Mouse (Mus musculus) hindbrain, embryonic 15.5 days (tissue): Measurements from ENCODE around the gene Aurkb. TPM values are rescaled to one million over a fixed set of nuclear protein-coding genes. Genes with fewer than 3 reads are reported as not detected.

Source experiments
- ATAC-seq: fragments of 200-750 bp; cut with Nextera tagmentation; 2 replicates; pipeline ENCODE4 v1.8.0; 2017; ENCODE audit warnings: low read depth, moderate number of reproducible peaks, moderate TSS enrichment; ENCODE audit not compliant: low FRiP score
- H3K27ac ChIP-seq: fragments of 300-500 bp; sonication (generic); replicated peaks from 2 replicates; pipeline ENCODE4 v1.5.1; 2015; ENCODE audit warnings: mild to moderate bottlenecking, inconsistent platforms
- H3K27me3 ChIP-seq: fragments of 300-500 bp; sonication (generic); 2 replicates; pipeline ENCODE4 v1.6.1; 2015; ENCODE audit warnings: control low read depth, inconsistent platforms
- H3K36me3 ChIP-seq: fragments of 300-500 bp; sonication (generic); 2 replicates; pipeline ENCODE4 v1.6.1; 2015; ENCODE audit warnings: control low read depth, inconsistent platforms
- H3K4me1 ChIP-seq: fragments of 300-500 bp; sonication (generic); replicated peaks from 2 replicates; pipeline ENCODE4 v1.6.1; 2015; ENCODE audit warnings: control low read depth, inconsistent platforms
- H3K4me2 ChIP-seq: fragments of 300-500 bp; sonication (generic); 2 replicates; pipeline ENCODE4 v1.6.1; 2015; ENCODE audit warnings: moderate library complexity, mild to moderate bottlenecking, inconsistent platforms
- H3K4me3 ChIP-seq: fragments of 300-500 bp; sonication (generic); 2 replicates; pipeline ENCODE4 v1.5.1; 2015; ENCODE audit warnings: mild to moderate bottlenecking, inconsistent platforms
- H3K9ac ChIP-seq: fragments of 300-500 bp; sonication (generic); 2 replicates; pipeline ENCODE4 v1.6.1; 2015; ENCODE audit warnings: inconsistent platforms
- H3K9me3 ChIP-seq: fragments of 300-500 bp; sonication (generic); 2 replicates; pipeline ENCODE4 v1.6.1; 2016; ENCODE audit warnings: control low read depth, inconsistent platforms
- WGBS: fragments of 180-500 bp; shearing (Covaris S2); methylation state at CpG from one replicate; pipeline ENCODE4 v1.1.7; 2015; 5-methylcytosine and 5-hydroxymethylcytosine counted together
- polyA plus RNA-seq: library from polyadenylated mRNA; unstranded; fragments of >200 nt; fragmentation: Nextera tagmentation; extraction: Ambion mirVana; gene quantifications from 2 replicates; pipeline ENCODE4 v1.2.1, GENCODE M21; 2015

The Aurkb gene
- polyA plus RNA-seq, 1 experiment from 2014 or later: 28.6 TPM

DNA sequence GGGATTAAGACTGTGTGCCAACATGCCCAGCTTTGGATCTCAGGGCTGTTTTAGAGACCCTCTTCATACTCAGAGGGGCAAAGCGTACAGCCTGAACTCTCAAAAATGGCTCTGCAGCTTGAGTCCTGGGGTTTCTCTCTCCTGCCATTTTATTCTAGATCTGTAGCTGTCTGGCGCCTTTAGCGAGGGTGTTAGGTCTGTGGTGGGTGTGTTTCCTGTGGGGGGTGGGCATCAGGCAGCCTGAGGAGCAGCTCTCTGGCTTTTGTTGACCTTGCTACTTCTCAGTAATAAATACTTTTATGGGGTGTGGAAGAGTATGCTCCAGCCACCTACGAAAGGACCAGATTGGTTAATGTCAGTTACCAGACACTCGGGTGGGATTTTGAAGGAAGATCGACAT is 32.6 kb downstream of the Aurkb start:
- no peaks in the 10 kb centered on the region for H3K36me3 ChIP-seq
- no peaks in the 10 kb centered on the region for H3K27me3 ChIP-seq
- H3K4me1 ChIP-seq: peaks cover 9% of the 10 kb centered on the region
- ATAC-seq: no peak
- H3K9me3 ChIP-seq: no peaks in the 10 kb centered on the region
- H3K4me2 ChIP-seq: no peak overlapping the region
- no peak overlapping the region for H3K27ac ChIP-seq
- no peak overlapping the region for H3K9ac ChIP-seq
- 83% methylated on average over 6 of the region's 6 CpGs for WGBS
- no peak overlapping the region for H3K4me3 ChIP-seq

GRCm38 (mm10) chr11:69078805-69079438 is 33.5 kb downstream of the Aurkb start:
- H3K9me3 ChIP-seq: no peaks in the 10 kb centered on the region
- no peak overlapping the region for H3K9ac ChIP-seq
- H3K36me3 ChIP-seq: no peaks in the 10 kb centered on the region
- H3K27ac ChIP-seq: no peak overlapping the region
- no peaks in the 10 kb centered on the region for H3K27me3 ChIP-seq
- peaks cover 8% of the 10 kb centered on the region for H3K4me1 ChIP-seq
- no peak for ATAC-seq
- H3K4me2 ChIP-seq: no peak overlapping the region
- 76% methylated on average over 5 of the region's 5 CpGs for WGBS
- no peak overlapping the region for H3K4me3 ChIP-seq

DNA sequence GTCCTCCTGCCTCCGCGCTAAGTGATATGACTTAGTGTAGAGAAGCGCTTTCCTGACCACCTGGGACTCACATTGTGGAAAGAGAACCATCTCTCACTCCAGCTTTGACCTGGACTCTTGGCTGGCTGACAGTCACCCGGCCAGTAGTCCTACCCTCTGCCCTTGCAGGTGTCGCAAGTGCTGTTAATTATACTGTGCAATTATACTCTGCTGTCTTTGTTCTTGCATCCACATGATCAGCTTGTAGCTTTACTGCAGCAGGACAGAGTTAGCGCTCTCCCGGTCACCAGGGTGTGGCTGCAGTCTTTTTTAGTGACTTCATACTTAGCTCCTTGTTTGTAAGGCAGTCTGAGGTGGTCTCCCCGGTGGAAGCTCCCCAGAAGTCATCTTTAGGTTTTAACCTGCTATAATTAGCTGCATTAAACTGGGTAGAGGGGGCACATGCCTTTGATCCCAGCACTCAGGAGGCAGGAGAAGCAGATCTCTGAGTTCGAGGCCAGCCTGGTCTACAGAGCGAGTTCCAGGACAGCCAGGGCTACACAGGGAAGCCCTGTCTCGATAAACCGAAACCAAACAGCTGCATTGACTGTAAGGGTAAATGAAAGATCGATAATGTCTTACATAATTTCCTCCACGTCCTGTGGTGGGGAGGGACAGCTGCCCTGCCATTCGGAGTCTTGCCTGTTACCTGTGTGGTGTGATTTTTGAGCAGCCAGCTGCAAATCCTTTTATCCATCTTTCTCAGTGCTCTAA is 34.8 kb downstream of the Aurkb start:
- no peak overlapping the region for H3K9ac ChIP-seq
- H3K4me3 ChIP-seq: no peak overlapping the region
- WGBS: 88% methylated on average over 15 of the region's 15 CpGs
- no peaks in the 10 kb centered on the region for H3K27me3 ChIP-seq
- H3K4me2 ChIP-seq: no peak overlapping the region
- H3K4me1 ChIP-seq: no peaks in the 10 kb centered on the region
- no peak for ATAC-seq
- no peaks in the 10 kb centered on the region for H3K36me3 ChIP-seq
- no peaks in the 10 kb centered on the region for H3K9me3 ChIP-seq
- H3K27ac ChIP-seq: no peak overlapping the region

DNA sequence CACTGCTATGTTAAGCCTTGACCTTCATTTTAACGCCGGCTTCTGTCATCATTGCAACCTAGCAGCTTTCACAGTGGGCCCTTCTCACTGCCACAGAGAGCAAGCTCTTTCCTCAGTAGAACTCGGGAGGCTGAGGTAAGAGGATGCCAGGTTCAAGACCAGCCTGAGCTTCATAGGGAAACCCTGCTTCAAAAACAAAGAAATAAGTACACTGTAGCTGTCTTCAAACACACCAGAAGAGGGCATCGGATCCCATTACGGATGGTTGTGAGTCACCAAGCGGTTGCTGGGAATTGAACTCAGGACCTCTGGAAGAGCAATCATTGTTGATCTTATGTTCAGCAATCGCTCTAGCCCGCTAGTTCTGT is 35.4 kb downstream of the Aurkb start:
- ATAC-seq: no peak

GRCm38 (mm10) chr11:69081613-69082012 is 36.2 kb downstream of the Aurkb start:
- no peak for ATAC-seq
- no peaks in the 10 kb centered on the region for H3K36me3 ChIP-seq
- H3K27ac ChIP-seq: no peak overlapping the region
- H3K9ac ChIP-seq: no peak overlapping the region
- H3K4me2 ChIP-seq: no peak overlapping the region
- H3K4me1 ChIP-seq: no peaks in the 10 kb centered on the region
- H3K9me3 ChIP-seq: no peaks in the 10 kb centered on the region
- H3K27me3 ChIP-seq: no peaks in the 10 kb centered on the region
- H3K4me3 ChIP-seq: no peak overlapping the region
- 89% methylated on average over 7 of the region's 7 CpGs for WGBS

More for the DNA sequence above, 35.4 kb downstream of the Aurkb start:
- no peaks in the 10 kb centered on the region for H3K9me3 ChIP-seq
- 90% methylated on average over 8 of the region's 8 CpGs for WGBS
- H3K36me3 ChIP-seq: no peaks in the 10 kb centered on the region
- H3K4me3 ChIP-seq: no peak overlapping the region
- H3K4me1 ChIP-seq: no peaks in the 10 kb centered on the region
- no peak overlapping the region for H3K9ac ChIP-seq
- H3K27me3 ChIP-seq: no peaks in the 10 kb centered on the region
- H3K27ac ChIP-seq: no peak overlapping the region
- no peak overlapping the region for H3K4me2 ChIP-seq

- WGBS: 63% methylated on average over 6 of the region's 6 CpGs
Observed at GRCm38 (mm10) chr11:69085608-69086007, 40.2 kb downstream of the Aurkb start.

DNA sequence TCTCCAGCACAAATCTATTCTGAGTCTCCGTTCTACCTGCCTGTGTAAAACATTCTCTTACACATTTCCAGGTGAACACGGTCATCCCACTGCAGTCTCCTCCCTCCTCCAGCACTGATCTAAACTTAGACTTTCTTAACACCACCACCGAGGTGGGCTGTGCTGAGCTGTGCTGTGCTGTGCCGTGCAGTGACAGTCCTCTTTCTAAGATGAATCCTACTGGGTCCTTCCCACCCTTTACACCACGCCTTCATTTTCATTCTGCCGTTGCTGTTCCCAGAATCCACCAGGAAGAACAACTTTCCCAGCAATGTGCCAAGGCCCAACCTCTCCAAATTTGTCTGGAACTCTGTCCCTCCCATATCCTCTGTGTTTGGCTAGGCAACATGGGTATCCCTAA is 40.9 kb downstream of the Aurkb start:
- ATAC-seq: no peak
- Histone ChIP-seq H3K9ac (no peak overlapping the region), H3K36me3 (peaks cover 4% of the 10 kb centered on the region; the same call in 1 of the 2 replicates), H3K4me1 (peaks cover 30% of the 10 kb centered on the region), H3K4me3 (no peak overlapping the region), H3K27me3 (no peaks in the 10 kb centered on the region), H3K27ac (no peak overlapping the region), H3K9me3 (no peaks in the 10 kb centered on the region), H3K4me2 (no peak overlapping the region)
- 73% methylated on average over 6 of the region's 6 CpGs for WGBS

More at GRCm38 (mm10) chr11:69085608-69086007, 40.2 kb downstream of the Aurkb start:
- Histone ChIP-seq H3K4me1 (peaks cover 22% of the 10 kb centered on the region), H3K9ac (no peak overlapping the region), H3K9me3 (no peaks in the 10 kb centered on the region), H3K36me3 (peaks cover 4% of the 10 kb centered on the region; the same call in 1 of the 2 replicates), H3K4me2 (no peak overlapping the region), H3K27ac (no peak overlapping the region), H3K27me3 (no peaks in the 10 kb centered on the region), H3K4me3 (no peak overlapping the region)
- ATAC-seq: no peak

DNA sequence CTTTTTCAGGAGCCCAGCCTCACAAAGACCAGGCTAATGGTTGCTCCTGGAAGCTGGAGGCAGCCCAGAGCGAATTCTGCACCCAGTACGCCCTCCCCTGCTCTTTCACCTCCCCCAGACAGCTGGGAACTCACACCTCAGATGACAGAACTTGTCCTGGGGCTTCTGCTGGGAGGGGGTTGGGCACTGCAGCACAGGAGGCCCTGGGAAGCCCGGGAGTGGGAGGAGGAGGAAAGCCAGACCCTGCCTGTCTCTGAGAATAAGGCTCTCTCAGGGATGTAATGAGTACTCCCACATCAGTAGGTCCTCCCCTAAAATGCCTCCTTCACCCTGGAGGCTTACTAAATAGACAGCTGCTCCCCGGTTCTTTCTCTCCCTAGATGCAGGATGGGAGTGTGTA is 41.6 kb downstream of the Aurkb start:
- H3K9ac ChIP-seq: no peak overlapping the region
- H3K27me3 ChIP-seq: no peaks in the 10 kb centered on the region
- peaks cover 30% of the 10 kb centered on the region for H3K4me1 ChIP-seq
- no peak overlapping the region for H3K4me2 ChIP-seq
- no peak overlapping the region for H3K4me3 ChIP-seq
- H3K36me3 ChIP-seq: peaks cover 4% of the 10 kb centered on the region; the same call in 1 of the 2 replicates
- no peak for ATAC-seq
- no peak overlapping the region for H3K27ac ChIP-seq
- whole genome bisulfite sequencing: 35% methylated on average over 4 of the region's 4 CpGs
- no peaks in the 10 kb centered on the region for H3K9me3 ChIP-seq

DNA sequence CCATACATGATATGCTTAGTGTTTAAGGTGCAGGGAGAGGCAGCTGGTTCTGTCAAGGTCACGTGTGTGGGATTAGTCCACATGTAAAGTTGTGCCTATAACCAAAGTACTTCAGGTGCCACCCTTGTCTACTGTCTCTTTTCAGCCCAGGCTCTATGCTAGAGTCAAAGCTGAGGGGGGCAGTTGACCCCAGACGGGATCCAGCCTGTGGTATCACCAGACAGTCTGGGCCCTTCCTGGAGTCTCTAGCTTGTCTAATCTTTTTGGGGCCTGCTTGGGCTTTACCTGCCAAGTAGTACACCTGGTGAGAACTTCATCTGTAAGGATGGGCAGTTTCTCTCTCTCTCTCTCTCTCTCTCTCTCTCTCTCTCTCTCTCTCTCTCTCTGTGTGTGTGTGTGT is 42.1 kb downstream of the Aurkb start:
- H3K36me3 ChIP-seq: peaks cover 6% of the 10 kb centered on the region
- WGBS: 53% methylated on average over 2 of the region's 2 CpGs
- no peak for ATAC-seq
- no peak overlapping the region for H3K9ac ChIP-seq
- H3K4me2 ChIP-seq: peak overlapping the region; percentile 98
- H3K4me3 ChIP-seq: no peak overlapping the region; the same call in 1 of the 2 replicates
- no peaks in the 10 kb centered on the region for H3K9me3 ChIP-seq
- peak overlapping the region; percentile 89; the same call in 1 of the 2 replicates for H3K27ac ChIP-seq
- peaks cover 30% of the 10 kb centered on the region for H3K4me1 ChIP-seq
- no peaks in the 10 kb centered on the region for H3K27me3 ChIP-seq

DNA sequence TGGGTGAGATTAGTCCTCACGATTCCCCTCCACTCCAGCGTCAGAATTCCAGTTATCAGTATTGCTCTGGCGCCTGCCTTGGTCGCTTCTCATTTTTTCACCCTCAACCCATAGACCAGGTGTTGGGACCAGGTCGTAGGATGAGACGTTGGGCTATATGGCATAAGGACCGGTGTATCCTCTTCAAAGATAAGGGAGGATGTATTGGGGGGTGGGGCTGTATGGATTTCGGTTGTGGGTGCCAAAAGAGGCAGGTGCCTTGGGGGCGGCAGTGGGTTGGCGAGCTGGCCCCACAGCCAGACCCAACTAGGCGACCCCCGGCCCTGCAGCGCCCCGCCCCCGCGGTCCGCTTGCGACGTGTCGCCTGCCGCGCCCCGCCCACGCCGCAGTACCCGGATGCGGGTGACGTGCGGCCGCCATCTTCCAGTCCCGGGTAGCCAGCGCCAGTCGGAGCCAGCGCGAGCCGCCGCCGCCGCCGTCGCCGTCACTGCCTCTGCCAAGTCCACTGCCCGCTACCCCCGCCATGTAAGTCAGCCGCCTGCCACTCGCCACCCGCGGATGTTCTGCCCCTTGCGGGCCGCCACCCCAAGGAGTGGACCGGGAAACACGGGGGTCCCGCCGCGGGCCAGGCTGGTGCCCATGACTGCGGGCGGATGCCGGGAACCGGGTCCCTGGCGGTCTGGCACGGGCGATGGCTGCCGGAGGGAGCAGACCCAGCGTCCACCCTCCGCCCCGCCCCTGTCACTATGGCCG is 42.8 kb downstream of the Aurkb start, which contains the start of gene Vamp2:
Gene Vamp2, plus strand, starts transcription at position 388 of the 753 bp plus-strand sequence.
- Histone ChIP-seq H3K9ac (peak within 1 kb of the TSS; percentile 95), H3K36me3 (peaks cover 9% of the 10 kb centered on the region), H3K4me2 (peak within 1 kb of the TSS; percentile 98), H3K27ac (peak within 1 kb of the TSS; percentile 89), H3K4me3 (peak within 1 kb of the TSS; percentile 64), H3K27me3 (no peaks in the 10 kb centered on the region), H3K9me3 (no peaks in the 10 kb centered on the region), H3K4me1 (peaks cover 30% of the 10 kb centered on the region)
- ATAC-seq: peak; percentile 87
- WGBS: under 1% methylated on average over 66 of the region's 67 CpGs

GRCm38 (mm10) chr11:69088856-69089615 is 43.6 kb downstream of the Aurkb start:
- H3K9me3 ChIP-seq: no peaks in the 10 kb centered on the region

More at GRCm38 (mm10) chr11:69088856-69089615, 43.6 kb downstream of the Aurkb start:
- Histone ChIP-seq H3K9ac (peak overlapping the region; percentile 95), H3K4me3 (peak overlapping the region; percentile 64), H3K4me1 (peaks cover 33% of the 10 kb centered on the region), H3K27me3 (no peaks in the 10 kb centered on the region), H3K4me2 (peak overlapping the region; percentile 98), H3K27ac (peak overlapping the region; percentile 89), H3K36me3 (peaks cover 9% of the 10 kb centered on the region)
- WGBS: 13% methylated on average over 24 of the region's 25 CpGs
- peak; percentile 28 for ATAC-seq
